Mouse (Mus musculus) forebrain, embryonic 16.5 days (tissue): ENCODE results near the gene Tchp. TPM values are rescaled to one million over a fixed set of nuclear protein-coding genes. Genes with fewer than 3 reads are reported as not detected.
A peak's percentile ranks its signal among the peaks of the same experiment; 100 is the strongest.

Experiments
- ATAC-seq: fragments of 200-750 bp; cut with Nextera tagmentation; 2 replicates; pipeline ENCODE4 v1.8.0; 2017; ENCODE audit warnings: mild to moderate bottlenecking, moderate library complexity
- H3K27ac ChIP-seq: fragments of 300-500 bp; sonication (generic); 2 replicates; pipeline ENCODE4 v1.5.1; 2014; ENCODE audit warnings: low read length, control low read depth
- H3K27me3 ChIP-seq: fragments of 300-500 bp; sonication (generic); replicated peaks from 2 replicates; pipeline ENCODE4 v1.6.1; 2014; ENCODE audit warnings: low read length; ENCODE audit not compliant: control insufficient read depth, insufficient read depth
- H3K36me3 ChIP-seq: fragments of 300-500 bp; sonication (generic); 2 replicates; pipeline ENCODE4 v1.6.1; 2014; ENCODE audit not compliant: control insufficient read depth, insufficient read depth
- H3K4me1 ChIP-seq: fragments of 300-500 bp; sonication (generic); replicated peaks from 2 replicates; pipeline ENCODE4 v1.6.1; 2014; ENCODE audit warnings: low read length; ENCODE audit not compliant: control insufficient read depth, insufficient read depth
- H3K4me2 ChIP-seq: fragments of 300-500 bp; sonication (generic); 2 replicates; pipeline ENCODE4 v1.6.1; 2014; ENCODE audit warnings: mild to moderate bottlenecking, low read length, control low read depth
- H3K4me3 ChIP-seq: fragments of 300-500 bp; sonication (generic); replicated peaks from 2 replicates; pipeline ENCODE4 v1.5.1; 2014; ENCODE audit warnings: mild to moderate bottlenecking, low read length, control low read depth
- H3K9ac ChIP-seq: fragments of 300-500 bp; sonication (generic); replicated peaks from 2 replicates; pipeline ENCODE4 v1.6.1; 2014; ENCODE audit warnings: low read depth, low read length, control low read depth
- H3K9me3 ChIP-seq: fragments of 300-500 bp; sonication (generic); 2 replicates; pipeline ENCODE4 v1.6.1; 2016; ENCODE audit warnings: low read length; ENCODE audit not compliant: control insufficient read depth
- WGBS: fragments of 180-500 bp; shearing (Covaris S2); extraction: QIAGEN DNeasy Blood & Tissue Kit; methylation state at CpG from one replicate; pipeline ENCODE4 v1.1.7; 2014; 5-methylcytosine and 5-hydroxymethylcytosine counted together
- polyA plus RNA-seq: library from polyadenylated mRNA; unstranded; fragments of >200 nt; fragmentation: Nextera tagmentation; extraction: Ambion mirVana; gene quantifications from 2 replicates; pipeline ENCODE4 v1.2.1, GENCODE M21; 2015

Gene Tchp
- polyA plus RNA-seq, 1 experiment from 2014 or later: 16.0 TPM

DNA sequence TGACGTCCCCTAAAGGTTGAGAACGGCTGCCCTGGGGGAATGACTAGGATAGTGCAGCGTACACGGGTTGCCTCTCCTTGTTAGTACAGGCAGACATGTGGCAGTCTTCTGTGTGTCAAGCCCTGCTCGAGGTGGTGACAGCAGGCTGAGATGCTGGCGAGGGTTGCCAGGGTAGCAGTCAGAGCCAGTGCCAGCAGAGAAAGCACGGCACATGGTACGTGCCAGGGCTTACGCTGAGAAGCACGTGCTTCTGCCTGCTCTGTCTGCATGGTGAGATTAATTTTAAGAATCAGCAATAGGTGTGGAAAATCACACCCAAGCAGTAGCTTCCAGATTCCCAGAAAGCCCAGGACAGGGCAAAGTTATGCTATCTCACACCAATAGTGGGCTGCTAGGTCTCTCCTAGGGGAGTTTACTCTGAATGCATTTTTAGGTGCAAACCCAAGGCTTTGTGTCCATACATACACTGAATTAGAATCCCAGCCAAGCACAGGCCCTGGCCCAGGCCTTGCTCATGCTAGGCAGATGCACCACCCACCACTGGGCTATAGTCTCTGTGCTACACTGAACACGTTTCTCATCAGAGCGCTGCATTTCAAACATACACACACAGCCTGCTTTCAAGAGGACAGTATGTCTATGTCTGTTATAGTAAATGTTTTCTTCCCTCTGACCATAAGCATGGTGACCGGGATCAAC is 35.6 kb downstream of the Tchp start:
- Histone ChIP-seq H3K36me3 (peaks cover 25% of the 10 kb centered on the region), H3K4me1 (peaks cover 13% of the 10 kb centered on the region), H3K9me3 (no peaks in the 10 kb centered on the region), H3K9ac (no peak overlapping the region), H3K4me3 (no peak overlapping the region), H3K27me3 (no peaks in the 10 kb centered on the region), H3K27ac (peak overlapping the region; percentile 60), H3K4me2 (no peak overlapping the region)
- ATAC-seq: peak; percentile 95
- 62% methylated on average over 13 of the region's 13 CpGs for WGBS

DNA sequence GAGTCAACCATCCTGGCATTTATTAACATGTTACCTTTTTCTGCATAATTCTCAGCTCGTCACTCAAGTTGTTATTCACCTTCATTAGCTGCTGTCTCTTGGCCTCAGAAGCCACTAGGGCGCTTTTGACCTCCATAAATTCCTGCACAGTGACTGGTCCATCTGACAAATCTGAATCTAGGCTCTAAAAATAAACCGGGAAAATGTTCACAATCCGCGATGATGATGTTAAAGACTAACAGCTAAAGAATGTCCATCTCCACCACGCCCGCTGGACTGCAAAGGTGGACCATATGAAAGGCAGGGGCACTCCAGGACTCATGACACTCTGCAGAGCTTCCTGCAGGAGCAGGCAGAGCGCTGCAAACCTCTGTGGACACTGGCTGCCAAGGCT is 36.1 kb downstream of the Tchp start:
- H3K36me3 ChIP-seq: peaks cover 22% of the 10 kb centered on the region

DNA sequence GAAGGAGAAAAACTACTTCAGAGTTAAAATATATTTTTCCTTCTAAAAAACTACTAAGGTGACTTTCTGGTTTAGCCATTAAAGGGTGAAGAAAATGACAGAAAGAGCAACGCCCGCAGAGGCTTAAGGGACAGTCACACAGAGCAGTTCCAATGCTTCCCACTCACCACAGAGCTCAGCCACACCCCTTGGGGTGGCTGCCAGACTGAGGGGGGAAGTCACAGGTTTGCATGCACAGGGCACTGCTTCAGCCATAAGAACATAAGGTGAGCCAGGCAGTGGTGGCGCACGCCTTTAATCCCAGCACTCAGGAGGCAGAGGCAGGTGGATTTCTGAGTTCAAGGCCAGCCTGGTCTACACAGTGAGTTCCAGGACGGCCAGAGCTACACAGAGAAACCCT is 38.0 kb downstream of the Tchp start:
- H3K36me3 ChIP-seq: peaks cover 16% of the 10 kb centered on the region; the same call in 1 of the 2 replicates
- WGBS: 86% methylated on average over 5 of the region's 5 CpGs
- no peaks in the 10 kb centered on the region for H3K27me3 ChIP-seq
- H3K27ac ChIP-seq: no peak overlapping the region
- H3K9me3 ChIP-seq: no peaks in the 10 kb centered on the region
- H3K4me3 ChIP-seq: no peak overlapping the region
- peaks cover 13% of the 10 kb centered on the region for H3K4me1 ChIP-seq
- no peak overlapping the region for H3K9ac ChIP-seq
- ATAC-seq: no peak
- H3K4me2 ChIP-seq: no peak overlapping the region

More for the DNA sequence above, 36.1 kb downstream of the Tchp start:
- ATAC-seq: no peak
- Histone ChIP-seq H3K27ac (peak overlapping the region; percentile 55; the same call in 1 of the 2 replicates), H3K9ac (no peak overlapping the region), H3K4me2 (no peak overlapping the region), H3K27me3 (no peaks in the 10 kb centered on the region), H3K4me1 (peaks cover 13% of the 10 kb centered on the region), H3K9me3 (no peaks in the 10 kb centered on the region), H3K4me3 (no peak overlapping the region)
- WGBS: 94% methylated on average over 8 of the region's 8 CpGs

DNA sequence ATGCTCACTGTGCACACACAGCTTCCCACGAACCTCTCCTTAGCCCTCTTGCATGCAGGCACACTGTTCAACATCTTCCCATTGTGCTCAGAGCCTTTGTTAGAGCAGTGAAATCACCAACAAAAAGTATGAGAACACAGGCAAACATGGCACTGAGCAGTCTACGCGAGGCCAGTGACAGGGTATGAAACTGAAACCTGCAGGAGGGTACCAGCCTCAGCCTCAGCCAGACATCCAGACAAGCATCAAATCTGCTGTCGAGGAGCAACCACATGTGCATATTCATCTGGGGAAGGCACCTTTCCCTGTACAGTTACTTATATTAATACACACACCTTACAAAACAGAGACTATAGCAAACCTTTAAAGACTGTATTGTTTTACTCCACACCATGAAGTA is 39.3 kb downstream of the Tchp start:
- Histone ChIP-seq H3K27me3 (no peaks in the 10 kb centered on the region), H3K4me3 (no peak overlapping the region), H3K4me2 (no peak overlapping the region), H3K27ac (no peak overlapping the region), H3K9ac (no peak overlapping the region), H3K9me3 (no peaks in the 10 kb centered on the region), H3K4me1 (peaks cover 13% of the 10 kb centered on the region), H3K36me3 (peaks cover 10% of the 10 kb centered on the region; the same call in 1 of the 2 replicates)
- 88% methylated on average over 4 of the region's 4 CpGs for WGBS
- ATAC-seq: no peak

DNA sequence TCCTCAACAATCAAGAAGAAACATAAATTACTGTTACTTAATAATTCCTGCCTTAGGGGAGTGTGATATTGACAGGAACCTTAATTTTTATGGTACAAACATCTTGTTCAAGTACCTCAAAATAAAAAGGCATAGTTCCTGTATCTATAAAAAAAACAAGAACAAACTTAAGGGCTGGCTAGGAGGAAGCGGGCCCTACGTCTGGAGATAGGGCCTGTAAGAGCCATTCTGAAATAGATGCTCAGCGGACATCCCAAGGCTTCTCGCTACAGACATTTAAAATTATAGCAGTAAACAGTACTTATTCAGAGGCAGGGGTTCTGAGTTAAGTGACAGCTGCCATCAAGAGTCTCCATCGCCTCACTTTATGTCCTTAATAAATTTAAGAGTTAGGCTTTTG is 40.0 kb downstream of the Tchp start:
- no peak overlapping the region for H3K4me3 ChIP-seq
- H3K4me1 ChIP-seq: peaks cover 13% of the 10 kb centered on the region
- H3K36me3 ChIP-seq: peaks cover 10% of the 10 kb centered on the region; the same call in 1 of the 2 replicates
- ATAC-seq: no peak
- H3K4me2 ChIP-seq: no peak overlapping the region
- no peak overlapping the region for H3K9ac ChIP-seq
- H3K9me3 ChIP-seq: no peaks in the 10 kb centered on the region
- 94% methylated on average over 5 of the region's 5 CpGs for WGBS
- H3K27me3 ChIP-seq: no peaks in the 10 kb centered on the region
- H3K27ac ChIP-seq: no peak overlapping the region

DNA sequence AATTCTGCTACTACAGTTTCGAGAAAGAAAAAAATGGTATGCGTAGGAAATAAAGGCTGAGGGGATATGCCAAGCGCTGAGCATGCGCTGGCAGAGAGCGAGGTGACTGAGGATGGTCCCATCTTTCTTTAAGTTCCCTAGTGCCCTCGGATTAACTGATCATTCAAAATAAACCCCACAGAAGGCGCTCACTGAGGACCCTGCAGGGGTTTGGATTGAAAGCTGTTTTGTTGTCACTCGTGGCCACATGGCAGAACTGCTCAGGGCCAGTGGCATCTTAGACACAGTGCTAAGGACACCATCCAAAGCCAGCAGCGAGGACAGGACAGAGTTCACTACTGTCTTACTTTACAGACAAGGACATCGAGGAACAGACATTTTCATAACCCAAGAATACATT is 42.8 kb downstream of the Tchp start:
- H3K9me3 ChIP-seq: no peaks in the 10 kb centered on the region
- WGBS: 81% methylated on average over 10 of the region's 10 CpGs
- no peak overlapping the region for H3K27ac ChIP-seq
- no peak overlapping the region for H3K4me2 ChIP-seq
- peaks cover 5% of the 10 kb centered on the region; the same call in 1 of the 2 replicates for H3K36me3 ChIP-seq
- H3K4me3 ChIP-seq: no peak overlapping the region
- ATAC-seq: no peak
- H3K9ac ChIP-seq: no peak overlapping the region
- H3K4me1 ChIP-seq: no peaks in the 10 kb centered on the region
- no peaks in the 10 kb centered on the region for H3K27me3 ChIP-seq

DNA sequence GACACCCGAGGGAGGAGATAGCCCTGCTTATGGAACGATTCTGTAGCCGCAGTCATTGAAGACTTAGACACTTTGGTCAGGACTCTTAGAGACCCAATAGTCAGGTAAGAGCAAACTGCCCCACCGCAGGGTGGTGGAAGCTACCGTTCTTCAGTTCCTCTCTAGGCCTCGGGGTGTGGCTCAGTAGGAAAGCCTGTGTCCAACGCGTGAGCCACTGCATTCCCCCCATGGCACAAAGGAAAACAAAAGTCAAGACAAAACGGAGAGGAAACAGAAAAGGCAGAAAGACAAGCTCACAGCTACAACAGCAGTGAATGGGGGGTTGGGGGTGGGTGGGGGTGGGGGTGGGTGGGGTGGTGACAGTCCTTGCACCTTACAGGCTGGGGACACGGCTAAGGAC is 44.8 kb downstream of the Tchp start:
- H3K36me3 ChIP-seq: peaks cover 5% of the 10 kb centered on the region; the same call in 1 of the 2 replicates
- no peak overlapping the region for H3K4me2 ChIP-seq
- no peaks in the 10 kb centered on the region for H3K4me1 ChIP-seq
- H3K27ac ChIP-seq: no peak overlapping the region
- WGBS: 91% methylated on average over 10 of the region's 10 CpGs
- no peak overlapping the region for H3K4me3 ChIP-seq
- no peaks in the 10 kb centered on the region for H3K9me3 ChIP-seq
- no peak overlapping the region for H3K9ac ChIP-seq
- no peaks in the 10 kb centered on the region for H3K27me3 ChIP-seq
- no peak for ATAC-seq

DNA sequence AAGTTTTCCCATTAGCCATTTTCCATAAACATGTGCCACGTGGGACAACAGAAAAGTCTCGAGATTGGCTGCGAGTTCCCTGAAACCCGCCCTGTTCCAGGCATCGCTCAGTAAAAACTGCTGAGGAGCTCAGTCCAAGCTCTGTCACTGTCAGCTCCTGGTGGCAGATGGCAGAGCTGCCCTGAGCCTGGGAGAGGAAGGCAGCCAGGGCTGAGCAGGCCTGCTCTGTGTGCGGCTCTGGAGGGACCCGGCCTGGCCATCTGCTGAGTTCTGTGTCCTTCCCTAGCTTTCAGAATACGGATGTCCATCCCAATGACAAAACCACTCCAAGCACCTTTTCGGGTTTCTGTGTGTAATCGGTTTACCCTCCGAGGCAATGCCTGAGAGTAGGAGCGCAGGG is 45.8 kb downstream of the Tchp start:
- Histone ChIP-seq H3K4me2 (no peak overlapping the region), H3K27me3 (no peaks in the 10 kb centered on the region), H3K4me3 (no peak overlapping the region), H3K36me3 (no peaks in the 10 kb centered on the region), H3K4me1 (no peaks in the 10 kb centered on the region), H3K9ac (no peak overlapping the region), H3K9me3 (no peaks in the 10 kb centered on the region), H3K27ac (no peak overlapping the region)
- ATAC-seq: peak; percentile 72
- 75% methylated on average over 12 of the region's 12 CpGs for WGBS

DNA sequence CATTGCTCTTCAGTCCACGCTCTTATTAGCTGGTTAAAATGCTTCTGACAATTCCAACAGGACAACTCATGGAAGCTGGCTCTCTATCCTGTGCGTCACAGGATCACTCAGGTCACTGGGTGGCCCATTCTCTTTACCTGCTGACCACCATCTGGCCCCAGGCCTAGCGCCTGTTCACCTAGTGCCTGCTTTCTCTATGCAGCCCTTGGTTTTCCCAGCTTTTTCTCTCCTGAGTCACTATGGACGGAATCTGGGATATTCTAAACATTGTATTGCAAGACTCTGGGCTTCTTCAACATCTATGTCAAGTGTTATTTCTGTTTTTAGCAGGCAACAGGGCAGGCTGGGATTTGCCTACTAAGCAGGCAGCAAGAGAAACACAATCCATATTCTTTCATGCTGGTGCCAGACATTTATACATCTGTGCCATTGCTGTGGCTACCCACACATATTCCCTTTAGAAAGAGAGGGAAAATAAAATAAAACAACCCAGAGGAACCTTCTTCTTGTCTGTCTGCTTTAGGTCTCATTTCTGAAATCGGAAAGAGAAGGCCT is 52.1 kb downstream of the Tchp start:
- Histone ChIP-seq H3K4me3 (no peak overlapping the region), H3K36me3 (peaks cover 13% of the 10 kb centered on the region), H3K4me2 (no peak overlapping the region), H3K9ac (no peak overlapping the region), H3K27me3 (no peaks in the 10 kb centered on the region), H3K27ac (no peak overlapping the region), H3K9me3 (no peaks in the 10 kb centered on the region), H3K4me1 (no peaks in the 10 kb centered on the region)
- no peak for ATAC-seq
- 92% methylated on average over 5 of the region's 5 CpGs for WGBS
